Mouse (Mus musculus): ENCODE data around the gene Elmo3. TPM values are rescaled to one million over a fixed set of nuclear protein-coding genes. Genes with fewer than 3 reads are reported as not detected.

The Elmo3 gene
- 5.2 and 8.0 TPM in 2 replicates for polyA plus RNA-seq (2014; fragmentation: Nextera tagmentation; extraction: Ambion mirVana)

- peak within 1 kb of the TSS; percentile 63 for H3K4me2 ChIP-seq
- peak within 1 kb of the TSS; percentile 81 for H3K27ac ChIP-seq (ENCODE audit: low read depth)
- peak within 1 kb of the TSS; percentile 37 for H3K4me3 ChIP-seq (ENCODE audit: low read depth, low read length)
- 5% methylated on average over 30 of the region's 30 CpGs for WGBS
- TF ChIP-seq CTCF (IDR thresholded peaks at IDR 0.05; ENCODE audit: low read depth): peak; percentile 26; the same call in 1 of the 2 replicates
- ATAC-seq (ENCODE audit: insufficient read depth): peak; percentile 84
- peaks cover 79% of the 10 kb centered on the region for H3K36me3 ChIP-seq (ENCODE audit: insufficient read depth)
- peak; percentile 71 for DNase-seq
- H3K4me1 ChIP-seq (ENCODE audit: insufficient read depth): peaks cover 21% of the 10 kb centered on the region
- H3K9me3 ChIP-seq (ENCODE audit: low read depth, low read length): no peaks in the 10 kb centered on the region
- no peaks in the 10 kb centered on the region for H3K27me3 ChIP-seq (ENCODE audit: insufficient read depth, low read length)
- H3K9ac ChIP-seq: peak within 1 kb of the TSS; percentile 48
These were observed at the start of gene Elmo3 for GRCm38 (mm10) chr8:105305211-105306145. Elmo3 (plus strand) TSS chr8:105305601.

GRCm38 (mm10) chr8:105257318-105258114, 47.9 kb upstream of the Elmo3 start:
- no peak for TF ChIP-seq CTCF (IDR thresholded peaks at IDR 0.05; ENCODE audit: low read depth)
- no peaks in the 10 kb centered on the region for H3K9me3 ChIP-seq (ENCODE audit: low read depth, low read length)
- no peak overlapping the region for H3K4me3 ChIP-seq (ENCODE audit: low read depth, low read length)
- H3K4me2 ChIP-seq: no peak overlapping the region
- H3K27me3 ChIP-seq (ENCODE audit: insufficient read depth, low read length): peaks cover 31% of the 10 kb centered on the region
- peaks cover 13% of the 10 kb centered on the region for H3K36me3 ChIP-seq (ENCODE audit: insufficient read depth)
- no peak overlapping the region for H3K9ac ChIP-seq
- ATAC-seq (ENCODE audit: insufficient read depth) (no peak), DNase-seq (no peak)
- 75% methylated on average over 7 of the region's 7 CpGs for WGBS
- H3K27ac ChIP-seq (ENCODE audit: low read depth): no peak overlapping the region
- H3K4me1 ChIP-seq (ENCODE audit: insufficient read depth): peaks cover 10% of the 10 kb centered on the region; the same call in 1 of the 2 replicates

- Histone ChIP-seq H3K4me3 (ENCODE audit: low read depth, low read length) (peak overlapping the region; percentile 37), H3K36me3 (ENCODE audit: insufficient read depth) (no peaks in the 10 kb centered on the region), H3K27ac (ENCODE audit: low read depth) (no peak overlapping the region), H3K27me3 (ENCODE audit: insufficient read depth, low read length) (peaks cover 33% of the 10 kb centered on the region), H3K9me3 (ENCODE audit: low read depth, low read length) (no peaks in the 10 kb centered on the region), H3K4me1 (ENCODE audit: insufficient read depth) (peaks cover 10% of the 10 kb centered on the region; the same call in 1 of the 2 replicates), H3K4me2 (peak overlapping the region; percentile 67), H3K9ac (peak overlapping the region; percentile 4)
- peak; percentile 34 for TF ChIP-seq CTCF (IDR thresholded peaks at IDR 0.05; ENCODE audit: low read depth)
- DNase-seq (peak; percentile 71), ATAC-seq (ENCODE audit: insufficient read depth) (peak; percentile 0; the same call in 1 of the 2 replicates)
- WGBS: 4% methylated on average over 55 of the region's 55 CpGs
These were observed 46.3 kb upstream of the Elmo3 start for GRCm38 (mm10) chr8:105258911-105259720.

- Histone ChIP-seq H3K4me1 (ENCODE audit: insufficient read depth) (peaks cover 10% of the 10 kb centered on the region; the same call in 1 of the 2 replicates), H3K27me3 (ENCODE audit: insufficient read depth, low read length) (peaks cover 33% of the 10 kb centered on the region), H3K4me3 (ENCODE audit: low read depth, low read length) (peak overlapping the region; percentile 37), H3K27ac (ENCODE audit: low read depth) (no peak overlapping the region), H3K9me3 (ENCODE audit: low read depth, low read length) (no peaks in the 10 kb centered on the region), H3K9ac (peak overlapping the region; percentile 4; the same call in 1 of the 2 replicates), H3K4me2 (peak overlapping the region; percentile 67), H3K36me3 (ENCODE audit: insufficient read depth) (no peaks in the 10 kb centered on the region)
- DNase-seq: peak; percentile 88
- peak; percentile 93 for TF ChIP-seq CTCF (IDR thresholded peaks at IDR 0.05; ENCODE audit: low read depth)
- ATAC-seq (ENCODE audit: insufficient read depth): peak; percentile 20
- 3% methylated on average over 30 of the region's 30 CpGs for WGBS
These were observed 45.6 kb upstream of the Elmo3 start for GRCm38 (mm10) chr8:105259721-105260320.

- H3K36me3 ChIP-seq (ENCODE audit: insufficient read depth): no peaks in the 10 kb centered on the region
- WGBS: 67% methylated on average over 7 of the region's 7 CpGs
- no peak for DNase-seq
- H3K9ac ChIP-seq: no peak overlapping the region
- peaks cover 16% of the 10 kb centered on the region; the same call in 1 of the 2 replicates for H3K4me1 ChIP-seq (ENCODE audit: insufficient read depth)
- H3K27ac ChIP-seq (ENCODE audit: low read depth): no peak overlapping the region
- H3K27me3 ChIP-seq (ENCODE audit: insufficient read depth, low read length): peaks cover 33% of the 10 kb centered on the region
- no peaks in the 10 kb centered on the region for H3K9me3 ChIP-seq (ENCODE audit: low read depth, low read length)
- H3K4me2 ChIP-seq: no peak overlapping the region
- TF ChIP-seq CTCF (IDR thresholded peaks at IDR 0.05; ENCODE audit: low read depth): no peak
- no peak for ATAC-seq (ENCODE audit: insufficient read depth)
- H3K4me3 ChIP-seq (ENCODE audit: low read depth, low read length): no peak overlapping the region
These were observed 44.9 kb upstream of the Elmo3 start for GRCm38 (mm10) chr8:105260371-105261099.

All from lung, embryonic 14.5 days (tissue).